Mouse (Mus musculus) spleen, adult 2 months (tissue): ENCODE data around the gene Intu.

Experiments
- CTCF ChIP-seq: fragments of 200-500 bp; IDR thresholded peaks from 2 replicates; pipeline ENCODE4 v1.5.1; 2011; ENCODE audit warnings: mild to moderate bottlenecking, inconsistent platforms; ENCODE audit not compliant: insufficient read depth, insufficient read length, insufficient replicate concordance; ENCODE audit errors: extremely low read depth
- POLR2A ChIP-seq: fragments of 200-500 bp; IDR thresholded peaks from 2 replicates; pipeline ENCODE4 v1.6.1; 2011; ENCODE audit warnings: low read depth, low read length, inconsistent platforms

GRCm38 (mm10) chr3:40512936-40513829, 17.9 kb upstream of the Intu start:
- TF ChIP-seq POLR2A (no peak), CTCF (no peak)
